ENCODE assay signal across 18 mouse cellular contexts in genomic region chr3:109714476-109714875, GRCm38 (mm10).
A peak's percentile ranks its signal among the peaks of the same experiment; 100 is the strongest.
DNase-seq lines count a peak whose midpoint lies in the region; ATAC-seq lines count a peak whose summit lies in the region.
"Had no signal": no experiment of that assay in that cellular context is flagged by ENCODE, and none has a peak within 500 bp of the region (broad histone marks: within the 10 kb centered on the region; RNA-seq: fewer than 3 reads in every experiment).

No protein-coding gene starts in this region.

- peak; percentile 72; the same call in 1 of the 2 replicates for ATAC-seq in frontal cortex, adult (ENCODE audit: low TSS enrichment)
- ATAC-seq: activated CD4-positive, CD25-positive, alpha-beta regulatory T cell, adult 4 months; forebrain, embryonic 14.5 days; forebrain, embryonic 16.5 days; Patski had no signal

- DNase-seq in frontal cortex, postnatal 25 days (ENCODE audit: low spot score in 2 of 2), result no peak
- peak; percentile 17 for DNase-seq in 416B (ENCODE audit: low read depth)
- peak; percentile 52 for DNase-seq in brain, adult 2 months (ENCODE audit: low read depth, low spot score)
- DNase-seq in adrenal gland, postnatal 10 days, result no peak
- no peak for DNase-seq in kidney, postnatal 10 days
- DNase-seq in spleen, adult 12 weeks (ENCODE audit: low spot score), result no peak
- DNase-seq: adrenal gland, adult 8-10 months; adrenal gland, postnatal 25 days; cerebellum, adult 11-12 months; cerebellum, adult 2 months; cerebellum, adult 9-10 months; cerebellum, postnatal 10 days; cerebellum, postnatal 25 days had no signal

Comparison
In these comparisons a context has a peak if more than half of its experiments do, and no peak if none do; other contexts are left out.
1. DNase-seq: peak in 416B (single experiment) and brain, adult 2 months (single experiment); none in frontal cortex, postnatal 25 days (0 of 2), adrenal gland, postnatal 10 days (single experiment), kidney, postnatal 10 days (single experiment) and spleen, adult 12 weeks (single experiment).